Mouse (Mus musculus) limb, embryonic 11.5 days (tissue): ENCODE measurements around the gene Ehd1. TPM values are rescaled to one million over a fixed set of nuclear protein-coding genes. Genes with fewer than 3 reads are reported as not detected.

Experiments
- ATAC-seq: fragments of 200-750 bp; cut with Nextera tagmentation; 2 replicates; pipeline ENCODE4 v1.8.0; 2017; ENCODE audit warnings: low read depth; ENCODE audit not compliant: insufficient number of reproducible peaks, low FRiP score, low TSS enrichment
- DNase-seq: peaks from one replicate; pipeline ENCODE4 v3.0.0-alpha.2; 2015; ENCODE audit warnings: low spot score
- H3K27ac ChIP-seq: fragments of 300-500 bp; sonication (generic); replicated peaks from 2 replicates; pipeline ENCODE4 v1.5.1; 2014; ENCODE audit warnings: low read depth, mild to moderate bottlenecking, low read length
- H3K27me3 ChIP-seq: fragments of 300-500 bp; sonication (generic); 2 replicates; pipeline ENCODE4 v1.6.1; 2014; ENCODE audit warnings: mild to moderate bottlenecking, low read length, mixed read lengths; ENCODE audit not compliant: control insufficient read depth, insufficient read depth
- H3K36me3 ChIP-seq: fragments of 300-500 bp; sonication (generic); 2 replicates; pipeline ENCODE4 v1.6.1; 2014; ENCODE audit warnings: mild to moderate bottlenecking, low read length, moderate library complexity, mixed read lengths; ENCODE audit not compliant: control insufficient read depth, insufficient read depth
- H3K4me1 ChIP-seq: fragments of 300-500 bp; sonication (generic); 2 replicates; pipeline ENCODE4 v1.6.1; 2014; ENCODE audit warnings: low read length, mixed read lengths; ENCODE audit not compliant: control insufficient read depth, insufficient read depth
- H3K4me2 ChIP-seq: fragments of 300-500 bp; sonication (generic); 2 replicates; pipeline ENCODE4 v1.6.1; 2014; ENCODE audit warnings: low read depth, mild to moderate bottlenecking, moderate library complexity; ENCODE audit not compliant: severe bottlenecking
- H3K4me3 ChIP-seq: fragments of 300-500 bp; sonication (generic); 2 replicates; pipeline ENCODE4 v1.5.1; 2014; ENCODE audit warnings: low read depth, low read length
- H3K9ac ChIP-seq: fragments of 300-500 bp; sonication (generic); 2 replicates; pipeline ENCODE4 v1.6.1; 2014; ENCODE audit warnings: mild to moderate bottlenecking, low read length
- H3K9me3 ChIP-seq: fragments of 300-500 bp; sonication (generic); 2 replicates; pipeline ENCODE4 v1.6.1; 2016; ENCODE audit warnings: low read length; ENCODE audit not compliant: control insufficient read depth
- WGBS: fragments of 180-500 bp; shearing (Covaris S2); extraction: QIAGEN DNeasy Blood & Tissue Kit; methylation state at CpG from one replicate; pipeline ENCODE4 v1.1.7; 2014; 5-methylcytosine and 5-hydroxymethylcytosine counted together
- polyA plus RNA-seq: library from polyadenylated mRNA; unstranded; fragments of >200 nt; fragmentation: Nextera tagmentation; extraction: Ambion mirVana; gene quantifications from 2 replicates; pipeline ENCODE4 v1.2.1, GENCODE M21; 2014

The Ehd1 gene
- polyA plus RNA-seq, 1 experiment from 2014 or later: 56.1 TPM

DNA sequence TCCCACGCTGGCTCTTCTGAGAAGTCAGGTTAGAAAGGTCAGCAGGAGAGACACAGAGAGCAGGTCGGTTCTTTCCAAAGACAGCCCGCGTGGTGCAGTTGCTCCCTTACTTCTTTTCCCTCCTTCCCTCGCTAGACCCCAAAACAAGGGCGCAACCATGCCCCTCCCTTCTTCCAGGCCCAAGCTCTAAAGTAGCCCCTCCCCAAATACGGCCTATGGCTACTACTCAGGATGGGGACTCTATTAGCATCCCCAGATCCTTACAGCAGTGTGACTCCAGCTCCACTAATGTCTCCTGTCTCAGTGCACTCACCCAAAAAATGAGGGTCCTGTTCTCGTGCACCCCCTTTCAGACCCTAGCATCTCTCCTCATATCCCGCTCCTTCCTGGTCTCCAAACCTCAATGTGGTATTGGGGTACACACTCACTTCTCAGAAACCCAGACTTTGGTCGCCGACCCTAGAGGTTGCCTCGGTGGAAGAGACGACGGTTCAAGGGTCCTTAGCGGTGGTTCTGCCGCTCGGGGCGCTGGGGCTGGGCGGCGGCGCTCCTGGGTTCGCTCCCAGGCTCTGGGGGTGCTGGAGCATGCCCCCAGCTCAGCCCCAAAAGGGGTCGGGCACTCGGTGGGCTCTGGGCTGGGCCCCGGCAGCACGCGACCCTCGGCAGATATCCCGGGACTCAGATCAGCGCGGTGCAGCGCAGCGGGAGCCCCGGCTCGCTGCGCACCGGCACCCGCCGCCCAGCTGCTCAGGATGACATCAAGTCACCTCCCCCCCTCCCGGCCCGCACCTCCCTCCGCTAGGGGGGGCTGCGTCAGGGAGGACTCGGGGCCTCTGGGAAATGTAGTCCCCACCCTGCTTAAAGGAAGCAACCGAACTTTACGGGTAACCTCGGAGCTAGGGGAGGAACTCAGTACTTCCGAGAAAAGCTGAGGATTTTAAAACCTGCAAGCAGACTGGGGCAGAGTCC is 41.2 kb upstream of the Ehd1 start, which contains the start of gene Ppp2r5b:
Gene Ppp2r5b, minus strand, starts transcription at position 789 of the 969 bp plus-strand sequence.
- H3K36me3 ChIP-seq: no peaks in the 10 kb centered on the region
- H3K4me1 ChIP-seq: no peaks in the 10 kb centered on the region
- H3K27ac ChIP-seq: peak within 1 kb of the TSS; percentile 87
- no peaks in the 10 kb centered on the region for H3K27me3 ChIP-seq
- ATAC-seq: peak; percentile 89
- no peaks in the 10 kb centered on the region for H3K9me3 ChIP-seq
- H3K4me3 ChIP-seq: peak within 1 kb of the TSS; percentile 74
- WGBS: 2% methylated on average over 48 of the region's 48 CpGs
- peak; percentile 95 for DNase-seq
- H3K4me2 ChIP-seq: peak within 1 kb of the TSS; percentile 72
- H3K9ac ChIP-seq: peak within 1 kb of the TSS; percentile 72

DNA sequence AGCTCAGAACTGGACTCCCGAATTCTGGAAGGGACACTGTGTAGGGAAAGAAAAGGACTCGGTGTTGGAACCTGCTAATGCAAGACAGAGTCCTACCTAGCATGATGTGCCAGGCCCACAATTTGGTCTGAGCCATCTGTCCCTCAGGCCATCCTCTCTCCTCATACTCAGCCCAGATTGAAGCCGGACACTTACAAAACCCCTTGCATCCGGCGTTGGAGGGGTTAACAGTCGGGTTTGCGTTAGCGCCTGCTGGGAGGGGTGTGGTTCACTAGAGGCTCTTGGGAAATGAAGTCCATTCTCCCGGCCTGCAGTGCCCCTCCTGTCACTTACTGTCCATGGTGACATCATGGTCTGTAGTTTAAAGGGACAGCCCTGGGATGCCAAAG is 40.5 kb upstream of the Ehd1 start:
- no peaks in the 10 kb centered on the region for H3K4me1 ChIP-seq
- ATAC-seq (peak; percentile 73), DNase-seq (peak; percentile 91)
- peak overlapping the region; percentile 87 for H3K27ac ChIP-seq
- H3K4me2 ChIP-seq: peak overlapping the region; percentile 72
- WGBS: 0% methylated on average over 9 of the region's 9 CpGs
- peak overlapping the region; percentile 74 for H3K4me3 ChIP-seq
- H3K27me3 ChIP-seq: no peaks in the 10 kb centered on the region
- H3K9me3 ChIP-seq: no peaks in the 10 kb centered on the region
- H3K36me3 ChIP-seq: no peaks in the 10 kb centered on the region
- peak overlapping the region; percentile 72 for H3K9ac ChIP-seq

- DNase-seq: no peak
- 70% methylated on average over 7 of the region's 7 CpGs for WGBS
- no peaks in the 10 kb centered on the region for H3K27me3 ChIP-seq
- no peak overlapping the region for H3K9ac ChIP-seq
- no peak overlapping the region for H3K4me2 ChIP-seq
- no peak overlapping the region for H3K27ac ChIP-seq
- no peaks in the 10 kb centered on the region for H3K9me3 ChIP-seq
- no peaks in the 10 kb centered on the region for H3K4me1 ChIP-seq
- no peak overlapping the region for H3K4me3 ChIP-seq
- no peaks in the 10 kb centered on the region for H3K36me3 ChIP-seq
- ATAC-seq: no peak
These were observed 39.7 kb upstream of the Ehd1 start for GRCm38 (mm10) chr19:6236842-6237241.

GRCm38 (mm10) chr19:6238740-6239139 is 37.8 kb upstream of the Ehd1 start:
- ATAC-seq (no peak), DNase-seq (no peak)
- Histone ChIP-seq H3K4me3 (no peak overlapping the region), H3K36me3 (no peaks in the 10 kb centered on the region), H3K27me3 (no peaks in the 10 kb centered on the region), H3K4me1 (peaks cover 7% of the 10 kb centered on the region), H3K9ac (no peak overlapping the region), H3K9me3 (no peaks in the 10 kb centered on the region), H3K4me2 (no peak overlapping the region), H3K27ac (no peak overlapping the region)

GRCm38 (mm10) chr19:6240136-6240535 is 36.4 kb upstream of the Ehd1 start:
- H3K9me3 ChIP-seq: no peaks in the 10 kb centered on the region
- no peak overlapping the region for H3K9ac ChIP-seq
- no peak overlapping the region for H3K27ac ChIP-seq
- peaks cover 7% of the 10 kb centered on the region for H3K4me1 ChIP-seq
- no peaks in the 10 kb centered on the region for H3K36me3 ChIP-seq
- H3K4me3 ChIP-seq: no peak overlapping the region
- H3K4me2 ChIP-seq: no peak overlapping the region
- 71% methylated on average over 1 of the region's 1 CpGs for WGBS
- no peak for ATAC-seq
- no peak for DNase-seq
- no peaks in the 10 kb centered on the region for H3K27me3 ChIP-seq

GRCm38 (mm10) chr19:6240725-6241124 is 35.8 kb upstream of the Ehd1 start:
- Histone ChIP-seq H3K27ac (no peak overlapping the region), H3K4me2 (no peak overlapping the region), H3K27me3 (no peaks in the 10 kb centered on the region), H3K9ac (no peak overlapping the region), H3K36me3 (no peaks in the 10 kb centered on the region), H3K9me3 (no peaks in the 10 kb centered on the region), H3K4me3 (no peak overlapping the region), H3K4me1 (peaks cover 7% of the 10 kb centered on the region)
- no peak for ATAC-seq
- WGBS: 36% methylated on average over 5 of the region's 5 CpGs
- no peak for DNase-seq

- Histone ChIP-seq H3K27me3 (no peaks in the 10 kb centered on the region), H3K27ac (peak within 1 kb of the TSS; percentile 33; the same call in 1 of the 2 replicates), H3K36me3 (peaks cover 7% of the 10 kb centered on the region; the same call in 1 of the 2 replicates), H3K4me1 (peaks cover 7% of the 10 kb centered on the region), H3K9ac (peak within 1 kb of the TSS; percentile 85), H3K4me3 (peak within 1 kb of the TSS; percentile 85), H3K9me3 (no peaks in the 10 kb centered on the region), H3K4me2 (peak within 1 kb of the TSS; percentile 89)
- under 1% methylated on average over 55 of the region's 55 CpGs for WGBS
- ATAC-seq (peak; percentile 91), DNase-seq (peak; percentile 97)
These were observed 35.0 kb upstream of the Ehd1 start, which contains the start of gene Atg2a for GRCm38 (mm10) chr19:6241274-6242107. Gene Atg2a, plus strand, starts transcription at chr19:6241668.

- peaks cover 11% of the 10 kb centered on the region; the same call in 1 of the 2 replicates for H3K36me3 ChIP-seq
- H3K9ac ChIP-seq: peak overlapping the region; percentile 85
- no peak overlapping the region; the same call in 1 of the 2 replicates for H3K27ac ChIP-seq
- H3K4me2 ChIP-seq: peak overlapping the region; percentile 89
- H3K4me3 ChIP-seq: peak overlapping the region; percentile 85
- peak; percentile 40 for DNase-seq
- no peak; the same call in 1 of the 2 replicates for ATAC-seq
- H3K4me1 ChIP-seq: peaks cover 7% of the 10 kb centered on the region
- no peaks in the 10 kb centered on the region for H3K9me3 ChIP-seq
- H3K27me3 ChIP-seq: no peaks in the 10 kb centered on the region
- 0% methylated on average over 4 of the region's 4 CpGs for WGBS
These were observed 34.2 kb upstream of the Ehd1 start for GRCm38 (mm10) chr19:6242281-6242680.
